Mouse (Mus musculus) spleen, adult 2 months (tissue): ENCODE results near the gene Ccdc130. TPM values are rescaled to one million over a fixed set of nuclear protein-coding genes. Genes with fewer than 3 reads are reported as not detected.

Source experiments
- DNase-seq, 2 experiments: peaks; one replicate each; pipeline versions ENCODE4 v3.0.0 to v3.0.0-alpha.2; 2012 to 2021; ENCODE audit warnings: low spot score in 2 of 2, low read depth in 1 of 2
- H3K27ac ChIP-seq: fragments of 200-500 bp; 2 replicates; pipeline ENCODE4 v1.5.1; 2012; ENCODE audit warnings: low read length, inconsistent platforms; ENCODE audit not compliant: insufficient read depth
- H3K27me3 ChIP-seq: fragments of 200-500 bp; 2 replicates; pipeline ENCODE4 v1.6.1; 2012; ENCODE audit warnings: mild to moderate bottlenecking, moderate library complexity, low read length, inconsistent platforms; ENCODE audit not compliant: control insufficient read depth, insufficient read depth
- H3K36me3 ChIP-seq: fragments of 200-500 bp; 2 replicates; pipeline ENCODE4 v1.6.1; 2012; ENCODE audit warnings: mild to moderate bottlenecking, low read length, inconsistent platforms; ENCODE audit not compliant: control insufficient read depth, insufficient read depth
- H3K4me1 ChIP-seq: fragments of 200-500 bp; 2 replicates; pipeline ENCODE4 v1.6.1; 2011; ENCODE audit warnings: inconsistent platforms; ENCODE audit not compliant: control insufficient read depth, insufficient read depth, insufficient read length
- H3K4me3 ChIP-seq: fragments of 200-500 bp; 2 replicates; pipeline ENCODE4 v1.5.1; 2011; ENCODE audit warnings: mild to moderate bottlenecking, inconsistent platforms; ENCODE audit not compliant: insufficient read depth, insufficient read length; ENCODE audit errors: extremely low read depth
- CTCF ChIP-seq: fragments of 200-500 bp; IDR thresholded peaks from 2 replicates; pipeline ENCODE4 v1.5.1; 2011; ENCODE audit warnings: mild to moderate bottlenecking, inconsistent platforms; ENCODE audit not compliant: insufficient read depth, insufficient read length, insufficient replicate concordance; ENCODE audit errors: extremely low read depth
- POLR2A ChIP-seq: fragments of 200-500 bp; IDR thresholded peaks from 2 replicates; pipeline ENCODE4 v1.6.1; 2011; ENCODE audit warnings: low read depth, low read length, inconsistent platforms
- WGBS: fragments of 180-500 bp; shearing (Covaris S2); methylation state at CpG from one replicate; pipeline ENCODE4 v1.1.7; 2018; 5-methylcytosine and 5-hydroxymethylcytosine counted together
- polyA plus RNA-seq: library from polyadenylated mRNA; depleted of rRNA; stranded (reverse); fragments of >200 nt; gene quantifications from 2 replicates; pipeline ENCODE4 v1.2.3, GENCODE M21; 2012; rRNA removed

The Ccdc130 gene
- 26.0 and 27.1 TPM in 2 replicates for polyA plus RNA-seq

DNA sequence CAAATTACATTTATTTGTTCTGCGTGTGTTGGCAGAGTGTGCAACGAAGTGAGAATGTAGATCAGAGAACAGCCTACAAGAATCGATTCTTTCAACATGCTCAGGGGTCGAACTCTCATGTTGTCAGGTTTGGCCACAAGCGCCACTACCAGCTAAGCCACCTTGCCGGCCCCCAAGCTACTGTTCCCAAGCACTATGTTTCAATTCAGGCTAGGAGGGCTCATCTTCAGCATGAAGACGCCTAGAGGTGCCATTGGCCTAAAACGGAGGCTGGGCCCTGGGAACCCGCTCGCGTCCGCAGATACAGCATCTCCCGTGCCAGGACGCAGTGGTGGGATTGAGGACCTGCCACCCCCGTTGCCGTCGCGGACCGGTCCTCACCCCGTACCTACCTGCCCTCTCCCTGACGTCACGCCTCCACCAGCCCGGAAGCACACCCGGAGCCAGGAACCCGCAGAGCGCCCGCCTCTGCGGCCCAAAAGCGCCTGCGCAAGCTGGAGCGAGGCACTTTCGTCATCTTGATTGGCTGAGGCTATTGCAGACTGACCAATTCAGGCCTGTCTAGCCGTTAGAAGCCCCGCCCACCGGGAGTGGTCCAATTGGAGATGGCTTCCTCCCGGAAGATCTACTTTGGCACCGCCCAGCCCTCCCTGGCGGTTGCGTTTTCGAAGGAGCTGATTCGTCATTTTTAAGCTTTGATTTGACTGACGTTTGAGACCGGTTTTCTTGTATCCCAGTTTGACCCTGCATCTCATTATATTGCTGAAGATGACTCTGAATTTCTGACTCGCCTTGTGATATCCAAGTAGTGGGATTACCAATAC is at the start of gene Ccdc130:
Ccdc130 (minus strand) TSS at position 431 of the 824 bp plus-strand sequence.
- TF ChIP-seq CTCF (no peak), POLR2A (peak; percentile 87)
- DNase-seq: peak; percentile 99 to 100
- H3K36me3 ChIP-seq: peaks cover 7% of the 10 kb centered on the region
- peak within 1 kb of the TSS; percentile 100 for H3K4me3 ChIP-seq
- under 1% methylated on average over 44 of the region's 44 CpGs for WGBS
- no peaks in the 10 kb centered on the region for H3K27me3 ChIP-seq
- H3K4me1 ChIP-seq: no peaks in the 10 kb centered on the region; the same call in 1 of the 2 replicates
- H3K27ac ChIP-seq: peak within 1 kb of the TSS; percentile 85

GRCm38 (mm10) chr8:84308376-84308775 is 38.2 kb upstream of the Ccdc130 start:
- H3K36me3 ChIP-seq: no peaks in the 10 kb centered on the region
- WGBS: 55% methylated on average over 3 of the region's 3 CpGs
- DNase-seq: no peak

GRCm38 (mm10) chr8:84303951-84304350 is 33.8 kb upstream of the Ccdc130 start:
- H3K36me3 ChIP-seq: no peaks in the 10 kb centered on the region
- H3K4me3 ChIP-seq: no peak overlapping the region
- H3K27me3 ChIP-seq: no peaks in the 10 kb centered on the region
- H3K27ac ChIP-seq: no peak overlapping the region
- TF ChIP-seq CTCF: no peak
- no peak for DNase-seq
- no peaks in the 10 kb centered on the region for H3K4me1 ChIP-seq
- 75% methylated on average over 2 of the region's 2 CpGs for WGBS

More at GRCm38 (mm10) chr8:84308376-84308775, 38.2 kb upstream of the Ccdc130 start:
- Histone ChIP-seq H3K27me3 (no peaks in the 10 kb centered on the region), H3K4me3 (no peak overlapping the region), H3K27ac (no peak overlapping the region), H3K4me1 (no peaks in the 10 kb centered on the region)
- TF ChIP-seq CTCF: no peak
- no peak for TF ChIP-seq POLR2A

DNA sequence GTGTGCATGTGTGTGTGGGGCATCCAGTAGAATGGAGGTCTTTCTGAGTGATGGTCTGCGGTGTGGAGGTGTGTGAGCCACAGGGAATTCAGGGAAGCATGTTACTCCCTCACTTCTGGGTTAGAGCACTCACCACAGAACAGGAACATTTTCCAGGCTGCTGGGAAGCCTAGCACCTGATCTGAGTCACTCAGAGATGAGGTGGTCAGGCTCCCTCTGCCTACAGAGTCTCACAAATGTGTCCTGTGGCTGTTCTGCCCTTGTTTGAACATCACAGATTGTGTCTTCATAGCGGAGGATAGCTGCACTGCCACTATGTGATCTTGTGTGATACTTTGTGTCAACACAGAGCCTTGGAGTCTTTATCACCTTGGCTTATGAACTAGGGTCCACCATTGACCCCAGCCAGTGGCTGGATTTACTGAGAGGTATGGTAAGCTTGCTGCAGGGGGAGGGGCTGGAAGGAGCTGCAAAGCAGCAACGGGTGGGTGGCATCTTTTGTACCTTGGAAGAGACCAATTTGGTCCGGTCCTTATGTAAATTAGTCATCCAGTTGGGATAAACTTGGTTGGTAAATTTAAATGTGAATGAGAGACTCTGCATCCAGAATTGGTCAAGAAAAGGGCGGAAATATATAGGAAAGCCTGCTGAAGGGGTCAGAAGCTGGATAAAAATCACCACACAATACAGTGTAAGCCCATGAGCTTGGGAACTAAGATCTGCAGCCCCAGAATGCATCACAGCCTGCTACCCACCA is 27.0 kb upstream of the Ccdc130 start:
- DNase-seq: no peak
- WGBS: 77% methylated on average over 5 of the region's 5 CpGs
- no peak overlapping the region for H3K4me3 ChIP-seq
- no peaks in the 10 kb centered on the region for H3K36me3 ChIP-seq
- H3K27ac ChIP-seq: no peak overlapping the region
- H3K27me3 ChIP-seq: no peaks in the 10 kb centered on the region; the same call in 1 of the 2 replicates
- TF ChIP-seq POLR2A: no peak
- TF ChIP-seq CTCF: no peak
- H3K4me1 ChIP-seq: no peaks in the 10 kb centered on the region

DNA sequence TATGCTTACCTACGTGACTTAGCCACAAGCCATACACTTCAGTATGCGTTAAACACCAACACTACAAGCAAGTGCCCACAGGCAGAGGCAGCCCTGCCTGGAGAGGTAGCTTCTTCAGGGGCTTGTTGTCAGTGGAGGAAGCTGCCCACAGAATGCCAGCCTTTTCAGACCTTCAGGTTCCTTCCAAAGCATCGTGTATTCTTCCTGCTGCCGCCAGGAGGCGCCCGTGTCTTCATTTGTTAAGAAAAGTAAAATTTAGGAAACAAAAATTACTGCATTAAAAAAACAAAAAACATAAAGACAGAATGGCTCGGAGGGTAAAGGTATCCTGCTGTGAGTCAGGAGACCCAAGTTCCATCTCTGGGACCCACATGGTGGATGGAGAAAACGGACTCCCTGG is 21.5 kb upstream of the Ccdc130 start:
- DNase-seq: peak; percentile 20 to 31
- Histone ChIP-seq H3K4me3 (no peak overlapping the region), H3K27me3 (no peaks in the 10 kb centered on the region; the same call in 1 of the 2 replicates), H3K36me3 (no peaks in the 10 kb centered on the region), H3K4me1 (no peaks in the 10 kb centered on the region), H3K27ac (no peak overlapping the region)
- 28% methylated on average over 8 of the region's 8 CpGs for WGBS
- peak; percentile 47; the same call in 1 of the 2 replicates for TF ChIP-seq CTCF
- no peak for TF ChIP-seq POLR2A

GRCm38 (mm10) chr8:84291086-84291485 is 20.9 kb upstream of the Ccdc130 start:
- DNase-seq: no peak
- TF ChIP-seq CTCF (no peak), POLR2A (no peak)
- WGBS: 84% methylated on average over 5 of the region's 5 CpGs
- no peak overlapping the region for H3K27ac ChIP-seq
- H3K27me3 ChIP-seq: no peaks in the 10 kb centered on the region
- H3K4me3 ChIP-seq: no peak overlapping the region
- no peaks in the 10 kb centered on the region for H3K36me3 ChIP-seq
- H3K4me1 ChIP-seq: no peaks in the 10 kb centered on the region

GRCm38 (mm10) chr8:84288892-84289291 is 18.7 kb upstream of the Ccdc130 start:
- no peaks in the 10 kb centered on the region for H3K4me1 ChIP-seq
- no peak for DNase-seq
- no peak overlapping the region for H3K4me3 ChIP-seq
- WGBS: 62% methylated on average over 2 of the region's 2 CpGs
- no peaks in the 10 kb centered on the region for H3K36me3 ChIP-seq
- no peak for TF ChIP-seq POLR2A
- no peak for TF ChIP-seq CTCF
- H3K27ac ChIP-seq: no peak overlapping the region
- no peaks in the 10 kb centered on the region for H3K27me3 ChIP-seq
